ENCODE assay signal across 10 mouse cellular contexts in the genomic region with DNA sequence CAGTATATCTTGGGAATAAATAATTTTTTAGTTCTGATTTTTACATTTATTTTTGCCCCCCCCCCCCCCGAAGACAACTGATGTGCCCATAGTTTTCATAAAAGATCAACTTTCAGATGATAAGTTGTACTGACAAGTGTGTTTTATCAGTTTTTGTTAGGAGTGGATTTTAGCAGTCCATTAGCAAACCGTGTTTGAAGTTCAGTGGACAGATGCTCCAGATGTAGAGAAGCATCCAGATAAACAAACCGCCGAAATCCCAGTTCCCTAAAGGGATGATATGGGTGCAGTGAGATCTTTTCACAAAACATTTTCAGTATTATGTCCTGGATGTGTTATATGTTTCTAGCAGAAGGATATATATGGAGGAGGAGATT. TPM values are rescaled to one million over a fixed set of nuclear protein-coding genes. Genes with fewer than 3 reads are reported as not detected.
DNase-seq lines count a peak whose midpoint lies in the region; ATAC-seq lines count a peak whose summit lies in the region.
"Had no signal": no experiment of that assay in that cellular context is flagged by ENCODE, and none has a peak within 500 bp of the region (broad histone marks: within the 10 kb centered on the region; RNA-seq: fewer than 3 reads in every experiment).

No protein-coding gene starts in this region.

- H3K9me3 ChIP-seq in kidney, embryonic 14.5 days (ENCODE audit: control insufficient read depth, low read length): no peaks in the 10 kb centered on the region
- H3K9me3 ChIP-seq in hindbrain, embryonic 13.5 days: no peaks in the 10 kb centered on the region
- no peaks in the 10 kb centered on the region for H3K9me3 ChIP-seq in midbrain, embryonic 12.5 days

- H3K4me1 ChIP-seq in kidney, embryonic 14.5 days (ENCODE audit: control insufficient read depth, insufficient read depth, low read length): no peaks in the 10 kb centered on the region
- no peaks in the 10 kb centered on the region for H3K4me1 ChIP-seq in brown adipose tissue, adult 24 weeks (ENCODE audit: control insufficient read depth, insufficient read depth, insufficient read length, low read length)
- H3K4me1 ChIP-seq in hindbrain, embryonic 13.5 days (replicated peaks): peaks cover 16% of the 10 kb centered on the region
- H3K4me1 ChIP-seq in midbrain, embryonic 12.5 days: peaks cover 4% of the 10 kb centered on the region; the same call in 1 of the 2 replicates

- no peak overlapping the region for H3K27ac ChIP-seq in kidney, embryonic 14.5 days (ENCODE audit: low read depth, low read length)
- no peak overlapping the region for H3K27ac ChIP-seq in brown adipose tissue, adult 24 weeks (replicated peaks; ENCODE audit: low read depth, low read length)
- no peak overlapping the region for H3K27ac ChIP-seq in hindbrain, embryonic 13.5 days
- H3K27ac ChIP-seq in midbrain, embryonic 12.5 days (replicated peaks): peak overlapping the region; percentile 95; the same call in 1 of the 2 replicates

- 28% methylated on average over 4 of the region's 4 CpGs for WGBS in kidney, embryonic 14.5 days
- 35% methylated on average over 4 of the region's 4 CpGs for WGBS in hindbrain, embryonic 13.5 days
- WGBS in midbrain, embryonic 12.5 days: 36% methylated on average over 4 of the region's 4 CpGs

- H3K9ac ChIP-seq in kidney, embryonic 14.5 days (ENCODE audit: low read depth, low read length): peak overlapping the region; percentile 66; the same call in 1 of the 2 replicates
- H3K9ac ChIP-seq in hindbrain, embryonic 13.5 days: peak overlapping the region; percentile 84; the same call in 1 of the 2 replicates
- H3K9ac ChIP-seq in midbrain, embryonic 12.5 days (replicated peaks): no peak overlapping the region; the same call in 1 of the 2 replicates

- H3K27me3 ChIP-seq in kidney, embryonic 14.5 days (ENCODE audit: control insufficient read depth, insufficient read depth, low read length): no peaks in the 10 kb centered on the region
- H3K27me3 ChIP-seq in hindbrain, embryonic 13.5 days: no peaks in the 10 kb centered on the region
- no peaks in the 10 kb centered on the region for H3K27me3 ChIP-seq in midbrain, embryonic 12.5 days
- H3K27me3 ChIP-seq: Patski had no signal

- H3K36me3 ChIP-seq in kidney, embryonic 14.5 days (ENCODE audit: control insufficient read depth, insufficient read depth, low read length): peaks cover 13% of the 10 kb centered on the region
- peaks cover 14% of the 10 kb centered on the region for H3K36me3 ChIP-seq in hindbrain, embryonic 13.5 days
- peaks cover 11% of the 10 kb centered on the region for H3K36me3 ChIP-seq in midbrain, embryonic 12.5 days

- no peak for ATAC-seq in kidney, embryonic 14.5 days (ENCODE audit: low FRiP score, low TSS enrichment)
- ATAC-seq in hindbrain, embryonic 13.5 days (ENCODE audit: low FRiP score): no peak
- ATAC-seq in midbrain, embryonic 12.5 days (ENCODE audit: low FRiP score, low read depth): no peak

- DNase-seq in kidney, postnatal 14 days: no peak
- no peak for DNase-seq in adipocyte (ENCODE audit: low spot score)
- no peak for DNase-seq in layer of hippocampus, adult 18-20 months (ENCODE audit: low spot score in 2 of 2)
- no peak for DNase-seq in spleen, postnatal 36 days (ENCODE audit: low spot score in 2 of 2)

- peak overlapping the region; percentile 43 for H3K4me3 ChIP-seq in kidney, embryonic 14.5 days (ENCODE audit: low read length)
- H3K4me3 ChIP-seq in brown adipose tissue, adult 24 weeks (ENCODE audit: insufficient read depth, low read depth, low read length): peak overlapping the region; percentile 83
- peak overlapping the region; percentile 59 for H3K4me3 ChIP-seq in hindbrain, embryonic 13.5 days
- H3K4me3 ChIP-seq in midbrain, embryonic 12.5 days: peak overlapping the region; percentile 49

- peak overlapping the region; percentile 78 for H3K4me2 ChIP-seq in kidney, embryonic 14.5 days (replicated peaks; ENCODE audit: low read depth, low read length)
- H3K4me2 ChIP-seq in hindbrain, embryonic 13.5 days: peak overlapping the region; percentile 70
- peak overlapping the region; percentile 68 for H3K4me2 ChIP-seq in midbrain, embryonic 12.5 days (replicated peaks)

RNA-seq across cellular contexts. Expression of a gene that starts 1.5 kb away (rescaled TPM):
- polyA plus RNA-seq in kidney, embryonic 14.5 days (2014; fragmentation: Nextera tagmentation; extraction: Ambion mirVana): 2.3 and 3.1 TPM in 2 replicates
- 5.5 and 5.9 TPM in 2 replicates for polyA plus RNA-seq in brown adipose tissue, adult 24 weeks (2012; ENCODE audit: insufficient read depth, insufficient read length, missing spikeins)
- polyA plus RNA-seq in hindbrain, embryonic 13.5 days (2015; fragmentation: Nextera tagmentation; extraction: Ambion mirVana): 6.6 and 7.5 TPM in 2 replicates
- 4.6 and 4.7 TPM in 2 replicates for polyA plus RNA-seq in midbrain, embryonic 12.5 days (2016; fragmentation: Nextera tagmentation; extraction: Ambion mirVana)
- total RNA-seq in layer of hippocampus, adult 18-20 months (2021): 1 to 10 TPM; 3.2 to 4.2 TPM

RNA-seq across cellular contexts. Expression of a gene that starts 18.5 kb away (rescaled TPM):
- 303 and 365 TPM in 2 replicates for polyA plus RNA-seq in kidney, embryonic 14.5 days (2014; fragmentation: Nextera tagmentation; extraction: Ambion mirVana)
- polyA plus RNA-seq in brown adipose tissue, adult 24 weeks (2012; ENCODE audit: insufficient read depth, insufficient read length, missing spikeins): 98.0 and 116 TPM in 2 replicates
- 309 and 314 TPM in 2 replicates for polyA plus RNA-seq in hindbrain, embryonic 13.5 days (2015; fragmentation: Nextera tagmentation; extraction: Ambion mirVana)
- polyA plus RNA-seq in midbrain, embryonic 12.5 days (2016; fragmentation: Nextera tagmentation; extraction: Ambion mirVana): 350 and 378 TPM in 2 replicates
- 100 to 1,000 TPM; 115 to 123 TPM for total RNA-seq in layer of hippocampus, adult 18-20 months (2021)

RNA-seq across cellular contexts. Expression of a gene that starts 26.6 kb away (rescaled TPM):
- 398 and 493 TPM in 2 replicates for polyA plus RNA-seq in kidney, embryonic 14.5 days (2014; fragmentation: Nextera tagmentation; extraction: Ambion mirVana)
- polyA plus RNA-seq in brown adipose tissue, adult 24 weeks (2012; ENCODE audit: insufficient read depth, insufficient read length, missing spikeins): 196 and 213 TPM in 2 replicates
- 287 and 301 TPM in 2 replicates for polyA plus RNA-seq in hindbrain, embryonic 13.5 days (2015; fragmentation: Nextera tagmentation; extraction: Ambion mirVana)
- 333 and 349 TPM in 2 replicates for polyA plus RNA-seq in midbrain, embryonic 12.5 days (2016; fragmentation: Nextera tagmentation; extraction: Ambion mirVana)
- 10 to 100 TPM; 58.4 to 63.7 TPM for total RNA-seq in layer of hippocampus, adult 18-20 months (2021)

RNA-seq across cellular contexts. Expression of a gene that starts 26.9 kb away (rescaled TPM):
- polyA plus RNA-seq in kidney, embryonic 14.5 days (2014; fragmentation: Nextera tagmentation; extraction: Ambion mirVana): 13.7 and 19.7 TPM in 2 replicates
- polyA plus RNA-seq in brown adipose tissue, adult 24 weeks (2012; ENCODE audit: insufficient read depth, insufficient read length, missing spikeins): 5.4 and 5.8 TPM in 2 replicates
- polyA plus RNA-seq in hindbrain, embryonic 13.5 days (2015; fragmentation: Nextera tagmentation; extraction: Ambion mirVana): 4.8 and 6.1 TPM in 2 replicates
- polyA plus RNA-seq in midbrain, embryonic 12.5 days (2016; fragmentation: Nextera tagmentation; extraction: Ambion mirVana): 4.9 and 5.9 TPM in 2 replicates
- total RNA-seq in layer of hippocampus, adult 18-20 months (2021): 1 to 10 TPM; 8.6 to 9.3 TPM
- polyA plus RNA-seq: liver, adult 2 months had no signal

RNA-seq across cellular contexts. Expression of a gene that starts 37.0 kb away (rescaled TPM):
- 2.3 and 3.0 TPM in 2 replicates for polyA plus RNA-seq in kidney, embryonic 14.5 days (2014; fragmentation: Nextera tagmentation; extraction: Ambion mirVana)
- 29.4 and 32.5 TPM in 2 replicates for polyA plus RNA-seq in brown adipose tissue, adult 24 weeks (2012; ENCODE audit: insufficient read depth, insufficient read length, missing spikeins)
- polyA plus RNA-seq in hindbrain, embryonic 13.5 days (2015; fragmentation: Nextera tagmentation; extraction: Ambion mirVana): 6.6 and 8.3 TPM in 2 replicates
- 4.5 and 6.0 TPM in 2 replicates for polyA plus RNA-seq in midbrain, embryonic 12.5 days (2016; fragmentation: Nextera tagmentation; extraction: Ambion mirVana)
- 10 to 100 TPM; 71.3 to 72.3 TPM for total RNA-seq in layer of hippocampus, adult 18-20 months (2021)
